Mouse (Mus musculus) cerebellum, postnatal 36 days (tissue): Measurements from ENCODE around the gene Hira.
"Not testable (repeated sequence)": the region's sequence is repeated elsewhere in the genome, so short reads cannot be mapped to it uniquely, and the experiment has no call there.

Source experiments
- DNase-seq, 2 experiments: peaks; one replicate each; pipeline ENCODE4 v3.0.0; 2021 to 2022; ENCODE audit warnings: mixed read lengths in 2 of 2

Hira gene

GRCm38 (mm10) chr16:18921771-18922170, 44.9 kb downstream of the Hira start:
- no peak for DNase-seq

- no peak for DNase-seq
Observed at GRCm38 (mm10) chr16:18927963-18928362, 51.1 kb downstream of the Hira start.

- DNase-seq = no peak
Observed at GRCm38 (mm10) chr16:18938321-18939082, 61.7 kb downstream of the Hira start.

DNA sequence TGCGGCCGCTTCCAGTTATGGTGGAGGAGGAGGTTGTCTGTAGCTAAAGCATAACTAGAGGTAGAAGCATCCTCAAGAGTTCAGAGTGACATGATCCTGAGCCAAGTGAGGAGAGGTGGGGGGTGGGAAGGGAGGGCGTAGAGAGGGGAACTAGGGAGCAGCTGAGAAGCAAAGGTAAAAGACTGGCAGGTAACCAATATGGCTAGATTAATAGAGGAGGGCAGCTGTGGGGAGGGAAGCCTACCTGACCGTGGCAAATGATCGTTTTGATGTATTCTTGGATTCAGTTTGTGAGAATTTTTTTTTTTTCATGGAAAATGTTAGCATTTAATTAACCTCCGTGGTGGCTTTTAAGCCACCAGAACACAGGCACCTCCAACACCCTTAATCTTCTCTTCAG, 67.1 kb downstream of the Hira start:
- no peak for DNase-seq

DNA sequence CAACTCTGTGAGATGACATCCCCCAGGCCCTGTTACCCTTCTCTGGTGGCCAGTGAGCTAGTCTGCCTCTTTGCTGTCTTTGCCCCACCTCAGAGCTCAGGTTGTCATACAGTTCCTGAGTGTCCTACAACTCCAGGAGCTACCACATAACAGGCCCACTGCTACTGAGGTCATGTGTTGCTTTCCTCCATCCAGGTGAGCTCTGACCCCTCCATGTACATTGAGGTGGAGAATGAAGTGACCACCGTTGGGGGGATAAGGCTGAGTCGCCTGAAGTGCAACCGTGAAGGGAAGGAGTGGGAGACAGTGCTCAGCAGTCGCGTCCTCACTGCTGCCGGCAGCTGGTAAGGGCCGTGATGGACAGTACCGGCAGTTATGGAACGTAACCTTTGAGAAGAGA, 72.1 kb downstream of the Hira start:
- DNase-seq = no peak

- no peak for DNase-seq
Observed at GRCm38 (mm10) chr16:18950351-18950750, 73.5 kb downstream of the Hira start.

DNA sequence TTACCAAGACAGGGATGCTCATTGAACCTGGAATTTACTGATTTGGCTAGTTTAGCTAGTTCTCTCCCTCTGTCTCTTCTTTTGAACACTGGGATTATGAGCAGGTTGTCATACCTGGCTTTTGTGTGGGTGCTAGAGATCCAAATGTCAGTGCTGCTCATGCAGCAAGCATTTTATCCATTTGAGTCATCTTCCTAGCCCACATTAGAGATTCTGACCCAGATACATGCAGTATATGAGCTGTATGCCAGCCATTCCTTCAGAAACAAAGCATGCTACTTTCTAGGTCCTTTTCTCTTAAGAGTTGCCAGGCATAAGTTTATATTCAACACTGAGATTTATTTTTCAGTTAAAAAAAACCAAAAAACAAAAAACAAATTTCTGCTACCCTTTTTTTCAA, 76.0 kb downstream of the Hira start:
- no peak for DNase-seq

DNA sequence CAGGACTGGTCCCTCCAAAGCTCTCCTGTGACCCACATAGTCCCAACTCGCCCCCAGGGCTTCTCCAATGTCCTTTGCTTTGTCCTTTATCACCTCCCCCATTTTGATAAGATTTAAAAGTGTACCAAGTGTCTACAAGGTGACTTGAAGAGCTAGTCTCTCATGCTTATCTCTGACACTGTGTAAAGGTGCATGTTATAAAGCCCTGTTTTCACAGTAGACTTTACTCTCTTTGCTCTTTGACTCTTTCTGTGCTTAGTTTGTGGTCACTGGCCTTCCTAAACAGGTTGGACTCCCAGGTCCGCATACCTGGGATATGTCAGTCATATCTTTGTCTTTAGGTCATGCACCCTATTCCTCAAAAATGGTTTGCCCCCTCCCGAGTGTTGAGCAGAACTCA, 78.2 kb downstream of the Hira start:
- DNase-seq = no peak

DNA sequence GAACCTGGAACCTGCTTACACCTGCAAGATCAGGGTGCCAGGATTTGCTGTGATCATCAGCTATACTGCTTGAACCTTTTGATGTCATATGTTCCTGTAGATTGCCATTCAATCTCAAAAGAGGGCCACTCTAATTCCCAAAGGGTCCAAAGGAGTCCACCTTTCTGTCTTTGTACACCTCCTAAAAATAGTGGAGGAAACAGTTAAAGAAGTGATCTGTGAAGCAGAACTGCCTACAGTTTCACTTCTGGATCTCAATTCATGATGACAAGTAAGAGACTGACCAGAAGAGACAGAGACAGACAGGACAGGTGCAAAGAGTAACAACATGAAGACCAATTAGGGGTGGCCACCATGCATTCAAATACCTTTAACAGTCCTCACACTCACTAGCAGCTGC, 86.6 kb downstream of the Hira start:
- DNase-seq = no peak

- DNase-seq = no peak
Observed at GRCm38 (mm10) chr16:18969420-18970128, 92.7 kb downstream of the Hira start.

DNA sequence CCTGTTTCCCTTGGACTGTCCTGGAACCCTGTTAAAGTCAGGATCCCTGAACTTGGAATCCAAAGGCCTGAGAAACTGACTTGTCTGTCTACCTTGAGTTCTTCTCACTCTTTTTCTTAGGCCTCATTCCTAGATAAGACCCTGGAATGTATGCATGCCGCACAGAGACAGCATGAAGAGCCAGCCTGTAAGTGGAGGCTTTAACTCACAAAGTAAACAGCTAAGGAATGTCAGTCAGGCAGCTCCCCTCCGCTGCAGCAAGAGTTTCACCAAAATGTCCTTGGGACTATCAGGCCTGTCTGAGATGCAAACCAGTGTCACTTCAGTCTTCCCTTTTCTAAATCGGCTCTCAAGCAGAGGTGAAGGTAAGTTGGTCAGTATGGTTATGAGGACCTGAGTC, 94.0 kb downstream of the Hira start:
- no peak for DNase-seq

GRCm38 (mm10) chr16:18975665-18976064, 98.8 kb downstream of the Hira start:
- not testable (repeated sequence) for DNase-seq

GRCm38 (mm10) chr16:18976315-18976714, 99.5 kb downstream of the Hira start:
- no peak for DNase-seq

DNA sequence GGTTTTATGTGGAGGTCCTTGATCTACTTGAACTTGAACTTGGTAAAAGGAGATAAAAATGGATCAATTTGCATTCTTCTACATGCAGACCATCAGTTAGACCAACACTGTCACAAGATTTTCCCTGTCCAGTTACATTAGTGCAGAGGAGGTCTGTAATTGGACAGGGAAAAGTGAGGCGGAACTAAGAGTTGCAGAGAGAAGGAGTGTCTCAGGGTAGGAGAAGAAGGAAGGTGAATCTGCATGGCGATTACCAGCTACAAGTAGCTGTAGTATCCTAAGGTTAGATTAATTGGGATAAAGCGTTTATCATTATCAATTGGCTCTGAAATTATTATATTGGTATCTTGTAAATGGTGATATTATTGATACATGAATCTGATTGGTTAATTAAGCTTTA, 109.5 kb downstream of the Hira start:
- DNase-seq = no peak

GRCm38 (mm10) chr16:18986860-18987259, 110.0 kb downstream of the Hira start:
- no peak for DNase-seq

- DNase-seq = not testable (repeated sequence)
Observed at GRCm38 (mm10) chr16:19002610-19003389, 126.0 kb downstream of the Hira start.

- DNase-seq = no peak
Observed at GRCm38 (mm10) chr16:19003757-19004156, 126.9 kb downstream of the Hira start.

- DNase-seq = no peak
Observed at GRCm38 (mm10) chr16:19005298-19005697, 128.5 kb downstream of the Hira start.

DNA sequence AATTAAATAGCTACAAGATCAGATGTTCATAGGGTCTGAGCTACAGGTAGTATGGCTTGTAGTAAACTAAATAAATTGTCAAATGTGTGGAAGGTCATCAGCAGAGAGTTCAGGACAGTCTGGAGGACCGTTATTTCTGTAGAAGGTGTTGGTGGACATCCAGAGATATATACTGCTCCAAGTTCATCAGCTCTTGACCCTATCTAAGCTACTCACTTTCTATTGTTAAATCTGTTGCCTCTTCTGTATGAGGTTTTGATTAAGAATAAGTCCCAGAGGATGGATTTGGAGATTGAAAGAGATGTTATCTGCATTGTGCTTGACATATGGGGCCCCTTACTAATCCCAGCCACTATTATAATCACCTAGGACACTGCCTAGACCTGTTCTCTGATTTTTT, 129.9 kb downstream of the Hira start:
- no peak for DNase-seq

DNA sequence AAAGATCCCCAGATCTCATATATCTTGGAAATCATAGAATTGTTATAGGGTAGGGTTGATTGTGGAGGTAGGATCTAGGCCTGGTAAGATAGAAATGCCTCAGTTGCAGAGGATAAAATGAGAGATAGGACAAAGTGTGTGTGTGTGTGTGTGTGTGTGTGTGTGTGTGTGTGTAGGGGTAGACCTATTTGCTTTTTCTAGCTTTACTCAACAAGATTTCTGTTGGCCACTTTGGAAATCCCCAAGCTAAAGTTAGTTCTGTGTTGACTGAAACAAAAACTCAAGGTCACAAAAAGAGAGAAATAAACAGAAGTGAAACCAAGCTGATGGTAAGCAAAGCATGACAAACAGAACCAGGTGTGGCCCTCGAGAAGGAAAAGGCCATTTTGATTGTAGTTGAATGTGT, 130.4 kb downstream of the Hira start:
- DNase-seq = not testable (repeated sequence)

GRCm38 (mm10) chr16:19010710-19011109, 133.9 kb downstream of the Hira start:
- DNase-seq = no peak

GRCm38 (mm10) chr16:19013550-19013949, 136.7 kb downstream of the Hira start:
- DNase-seq = no peak

DNA sequence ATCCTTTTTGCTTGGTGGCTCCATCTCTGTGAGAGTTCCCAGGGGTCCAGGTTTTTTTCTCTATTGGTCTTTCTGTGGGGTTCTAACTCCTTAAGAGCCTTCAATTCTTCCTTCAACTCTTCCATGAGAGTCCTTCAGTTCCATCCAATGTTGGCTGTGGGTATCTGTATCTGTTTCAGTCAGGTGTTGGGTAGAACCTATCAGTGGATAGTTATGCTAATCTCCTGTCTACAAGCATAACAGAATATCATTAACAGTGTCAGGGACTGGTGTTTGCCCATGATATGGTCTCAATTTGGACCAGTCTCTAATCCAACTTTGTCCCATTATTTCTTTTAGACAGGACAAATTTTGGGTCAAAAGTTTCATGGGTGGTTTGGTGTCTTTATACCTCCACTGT, 137.8 kb downstream of the Hira start:
- no peak for DNase-seq
